Mouse (Mus musculus) cortical plate, adult 2 months (tissue): ENCODE measurements around the gene Zbtb16. TPM values are rescaled to one million over a fixed set of nuclear protein-coding genes. Genes with fewer than 3 reads are reported as not detected.

Source experiments
- H3K27ac ChIP-seq: fragments of 200-500 bp; 2 replicates; pipeline ENCODE4 v1.5.1; 2012; ENCODE audit warnings: low read length, control low read depth, inconsistent platforms; ENCODE audit not compliant: insufficient read depth
- H3K4me1 ChIP-seq: fragments of 200-500 bp; 2 replicates; pipeline ENCODE4 v1.6.1; 2011; ENCODE audit warnings: low read length; ENCODE audit not compliant: control insufficient read depth, insufficient read depth
- H3K4me3 ChIP-seq: fragments of 200-500 bp; 2 replicates; pipeline ENCODE4 v1.5.1; 2011; ENCODE audit warnings: mild to moderate bottlenecking, low read length, control low read depth; ENCODE audit not compliant: insufficient read depth
- CTCF ChIP-seq: fragments of 200-500 bp; IDR thresholded peaks from 2 replicates; pipeline ENCODE4 v1.5.1; 2011; ENCODE audit warnings: mild to moderate bottlenecking, control low read depth, low read length; ENCODE audit not compliant: insufficient read depth; ENCODE audit errors: extremely low read depth
- POLR2A ChIP-seq: fragments of 200-500 bp; IDR thresholded peaks from 2 replicates; pipeline ENCODE4 v1.6.1; 2011; ENCODE audit warnings: mild to moderate bottlenecking, low read length, control low read depth; ENCODE audit not compliant: insufficient read depth; ENCODE audit errors: extremely low read depth
- polyA plus RNA-seq: library from polyadenylated mRNA; depleted of rRNA; stranded (reverse); fragments of >200 nt; gene quantifications from 2 replicates; pipeline ENCODE4 v1.2.3, GENCODE M21; 2012

Zbtb16 gene
- polyA plus RNA-seq, 1 experiment, result 22.0 TPM

- H3K4me3 ChIP-seq, result no peak overlapping the region
- no peak overlapping the region for H3K27ac ChIP-seq
- TF ChIP-seq CTCF, result no peak
- no peak for TF ChIP-seq POLR2A
- peaks cover 13% of the 10 kb centered on the region for H3K4me1 ChIP-seq
These were observed 16.3 kb downstream of the Zbtb16 start for GRCm38 (mm10) chr9:48819695-48820094.

GRCm38 (mm10) chr9:48819137-48819536 is 16.9 kb downstream of the Zbtb16 start:
- Histone ChIP-seq H3K4me1 (peaks cover 13% of the 10 kb centered on the region), H3K4me3 (no peak overlapping the region), H3K27ac (no peak overlapping the region)
- TF ChIP-seq POLR2A, result no peak
- TF ChIP-seq CTCF, result no peak

DNA sequence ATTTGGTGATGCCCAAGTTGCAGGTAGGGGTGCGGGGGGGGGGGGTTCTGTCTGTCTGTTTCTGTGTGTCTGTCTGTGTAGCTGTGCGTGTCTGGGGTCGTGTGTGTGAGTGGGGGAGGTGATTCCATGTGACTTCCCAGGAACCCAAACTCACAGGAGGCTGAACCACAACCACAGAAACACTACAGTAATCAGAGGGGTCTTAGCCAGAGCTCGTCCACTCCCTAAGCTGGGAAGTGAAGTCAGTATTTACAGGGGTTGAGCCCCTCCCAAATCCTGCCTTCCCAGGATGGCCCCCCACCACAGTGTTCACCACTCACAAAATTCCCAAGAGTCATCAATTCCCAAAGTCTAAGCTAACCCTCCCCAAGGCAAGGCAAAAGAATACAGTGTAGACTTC is 18.1 kb downstream of the Zbtb16 start:
- TF ChIP-seq POLR2A (no peak), CTCF (no peak)
- Histone ChIP-seq H3K27ac (no peak overlapping the region), H3K4me1 (peaks cover 12% of the 10 kb centered on the region), H3K4me3 (no peak overlapping the region)

GRCm38 (mm10) chr9:48817399-48817793 is 18.6 kb downstream of the Zbtb16 start:
- TF ChIP-seq POLR2A (no peak), CTCF (no peak)
- Histone ChIP-seq H3K27ac (no peak overlapping the region), H3K4me1 (peaks cover 9% of the 10 kb centered on the region; the same call in 1 of the 2 replicates), H3K4me3 (no peak overlapping the region)

GRCm38 (mm10) chr9:48816678-48817398 is 19.2 kb downstream of the Zbtb16 start:
- Histone ChIP-seq H3K27ac (no peak overlapping the region), H3K4me3 (no peak overlapping the region), H3K4me1 (peaks cover 9% of the 10 kb centered on the region; the same call in 1 of the 2 replicates)
- TF ChIP-seq CTCF, result no peak
- no peak for TF ChIP-seq POLR2A

DNA sequence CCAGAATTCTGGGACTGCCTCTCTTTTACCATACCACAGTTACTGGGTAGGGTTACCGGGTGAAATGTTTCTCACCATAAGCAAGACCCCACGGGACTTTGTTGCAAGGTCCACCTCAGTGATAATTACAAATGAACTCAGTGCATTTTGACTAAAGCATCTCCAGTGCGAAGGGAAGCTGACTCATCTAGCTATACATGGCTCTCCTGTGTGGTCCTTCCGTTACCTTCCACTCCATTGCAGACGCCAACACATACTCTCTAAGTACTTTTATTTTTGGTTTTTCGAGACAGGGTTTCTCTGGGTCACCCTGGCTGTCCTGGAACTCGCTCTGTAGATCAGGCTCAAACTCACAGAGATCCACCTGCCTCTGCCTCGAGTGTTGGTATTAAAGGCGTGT is 19.9 kb downstream of the Zbtb16 start:
- H3K27ac ChIP-seq, result no peak overlapping the region
- TF ChIP-seq POLR2A (no peak), CTCF (no peak)
- peaks cover 12% of the 10 kb centered on the region; the same call in 1 of the 2 replicates for H3K4me1 ChIP-seq

DNA sequence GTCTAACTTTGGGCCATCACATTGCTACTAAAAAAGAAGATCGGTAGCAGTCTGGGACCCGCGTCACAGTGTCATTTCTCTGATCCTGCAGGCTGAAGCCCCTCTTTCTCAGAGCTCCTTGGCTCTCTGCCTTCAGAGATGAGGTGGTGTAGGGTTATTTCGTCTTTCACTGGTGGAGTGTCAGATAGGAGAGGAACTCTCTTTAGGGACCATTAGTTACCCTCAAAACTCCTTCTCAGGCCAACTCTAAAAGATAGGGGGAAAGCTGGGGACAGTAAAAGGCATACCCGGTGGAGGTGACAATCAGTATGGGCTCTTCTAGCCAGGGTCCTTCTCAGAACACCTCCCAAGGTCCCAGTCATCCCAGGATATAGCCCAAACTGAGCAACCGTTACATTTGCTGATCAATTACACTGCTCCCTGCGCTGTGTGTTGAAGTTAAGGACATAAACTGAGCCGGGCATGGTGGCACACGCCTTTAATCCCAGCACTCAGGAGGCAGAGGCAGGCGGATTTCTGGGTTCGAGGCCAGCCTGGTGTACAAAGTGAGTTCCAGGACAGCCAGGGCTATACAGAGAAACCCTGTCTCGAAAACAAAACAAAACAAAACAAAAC is 21.0 kb downstream of the Zbtb16 start:
- H3K27ac ChIP-seq, result no peak overlapping the region
- H3K4me3 ChIP-seq, result no peak overlapping the region
- H3K4me1 ChIP-seq, result peaks cover 10% of the 10 kb centered on the region; the same call in 1 of the 2 replicates
- TF ChIP-seq POLR2A, result no peak
- no peak for TF ChIP-seq CTCF

More for the DNA sequence above, 19.9 kb downstream of the Zbtb16 start:
- H3K4me3 ChIP-seq, result no peak overlapping the region

DNA sequence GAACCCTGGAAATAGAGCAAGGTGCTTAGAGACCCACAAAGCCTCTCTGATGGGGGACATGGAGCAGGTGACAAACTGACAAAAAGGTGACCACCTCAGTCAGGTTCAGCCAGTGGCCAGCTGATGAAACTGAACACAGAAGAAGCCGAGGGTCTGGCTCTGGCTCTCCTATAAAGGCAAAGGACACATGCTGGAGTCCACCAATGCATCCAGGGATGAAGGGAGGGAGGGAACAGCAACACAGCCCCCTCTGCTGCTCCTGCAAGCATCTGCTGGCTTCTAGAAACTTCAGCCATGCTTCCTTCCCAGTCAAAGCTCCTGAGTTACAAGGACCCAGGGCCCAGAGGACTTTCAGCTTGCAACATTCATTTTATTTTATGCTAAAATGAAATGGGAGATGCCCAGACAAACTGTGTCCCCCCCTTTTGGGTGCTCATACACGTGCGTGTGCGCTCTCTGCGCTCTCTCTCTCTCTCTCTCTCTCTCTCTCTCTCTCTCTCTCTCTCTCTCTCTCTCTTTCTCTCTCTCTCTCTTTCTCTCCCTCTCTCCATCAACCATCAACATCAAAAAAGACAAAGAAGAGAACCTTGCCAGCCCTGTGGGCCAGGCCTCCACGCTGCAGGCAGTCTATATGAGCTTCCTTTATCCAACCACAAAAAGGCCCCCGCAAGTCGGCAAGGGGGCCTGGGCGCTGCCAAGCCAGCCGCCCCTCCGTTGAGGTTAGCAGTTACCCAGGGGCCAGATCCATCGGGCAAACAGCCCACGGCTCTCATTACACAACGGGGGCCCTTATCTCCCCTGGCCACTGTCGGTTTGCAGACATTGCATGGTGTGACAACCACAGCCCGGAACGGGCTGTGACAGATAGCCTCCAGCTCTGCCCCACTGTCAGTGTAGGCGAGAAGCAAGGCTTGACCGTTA is 21.8 kb downstream of the Zbtb16 start:
- Histone ChIP-seq H3K4me3 (no peak overlapping the region), H3K4me1 (peaks cover 10% of the 10 kb centered on the region; the same call in 1 of the 2 replicates), H3K27ac (no peak overlapping the region)
- TF ChIP-seq POLR2A (no peak), CTCF (no peak)

DNA sequence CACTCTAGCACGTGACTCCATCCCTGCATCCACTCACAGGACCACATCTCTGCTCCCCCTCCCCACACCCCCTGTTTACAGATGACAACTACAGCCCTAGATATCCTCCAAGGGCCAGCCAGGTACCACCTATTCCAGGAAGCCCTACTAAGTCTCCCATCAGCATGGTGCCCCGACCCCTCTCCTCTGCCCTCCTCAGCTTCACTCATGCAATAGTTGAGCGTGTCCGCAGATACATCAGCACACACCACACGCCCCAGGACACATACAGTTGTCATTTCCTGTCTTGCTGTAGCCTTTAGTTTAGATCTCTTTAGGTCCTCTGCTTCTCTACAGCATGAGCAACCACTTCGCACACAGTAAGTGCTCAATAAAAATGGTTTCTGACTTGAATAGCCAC is 23.7 kb downstream of the Zbtb16 start:
- H3K4me1 ChIP-seq, result peaks cover 8% of the 10 kb centered on the region; the same call in 1 of the 2 replicates
- no peak overlapping the region for H3K4me3 ChIP-seq
- H3K27ac ChIP-seq, result no peak overlapping the region
- no peak for TF ChIP-seq POLR2A
- TF ChIP-seq CTCF, result no peak
